Mouse (Mus musculus) midbrain, embryonic 13.5 days (tissue): ENCODE measurements at regions not wholly inside any gene's neighbourhood (a gene's known extent, or its start where the extent isn't known, plus 50 kb on each side); places are given as distances from the start of the nearest gene placed in this dataset.
"Not testable (repeated sequence)": the region's sequence is repeated elsewhere in the genome, so short reads cannot be mapped to it uniquely, and the experiment has no call there.

Experiments used
- ATAC-seq: fragments of 200-750 bp; cut with Nextera tagmentation; 2 replicates; pipeline ENCODE4 v1.8.0; 2017; ENCODE audit warnings: mild to moderate bottlenecking, moderate TSS enrichment, moderate library complexity
- H3K27ac ChIP-seq: fragments of 300-500 bp; sonication (generic); 2 replicates; pipeline ENCODE4 v1.5.1; 2015; ENCODE audit warnings: inconsistent platforms, mild to moderate bottlenecking, moderate library complexity
- H3K27me3 ChIP-seq: fragments of 300-500 bp; sonication (generic); 2 replicates; pipeline ENCODE4 v1.6.1; 2015; ENCODE audit warnings: mild to moderate bottlenecking, inconsistent platforms
- H3K36me3 ChIP-seq: fragments of 300-500 bp; sonication (generic); 2 replicates; pipeline ENCODE4 v1.6.1; 2015; ENCODE audit warnings: mild to moderate bottlenecking, inconsistent platforms
- H3K4me1 ChIP-seq: fragments of 300-500 bp; sonication (generic); replicated peaks from 2 replicates; pipeline ENCODE4 v1.6.1; 2015; ENCODE audit warnings: inconsistent platforms
- H3K4me2 ChIP-seq: fragments of 300-500 bp; sonication (generic); replicated peaks from 2 replicates; pipeline ENCODE4 v1.6.1; 2015; ENCODE audit warnings: moderate library complexity, mild to moderate bottlenecking, inconsistent platforms
- H3K4me3 ChIP-seq: fragments of 300-500 bp; sonication (generic); replicated peaks from 2 replicates; pipeline ENCODE4 v1.5.1; 2015; ENCODE audit warnings: mild to moderate bottlenecking, inconsistent platforms
- H3K9ac ChIP-seq: fragments of 300-500 bp; sonication (generic); replicated peaks from 2 replicates; pipeline ENCODE4 v1.6.1; 2015; ENCODE audit warnings: mild to moderate bottlenecking, inconsistent platforms
- H3K9me3 ChIP-seq: fragments of 300-500 bp; sonication (generic); 2 replicates; pipeline ENCODE4 v1.6.1; 2016; ENCODE audit warnings: mild to moderate bottlenecking, inconsistent platforms
- WGBS: fragments of 180-500 bp; shearing (Covaris S2); methylation state at CpG from one replicate; pipeline ENCODE4 v1.1.7; 2015; 5-methylcytosine and 5-hydroxymethylcytosine counted together

GRCm38 (mm10) chr14:48800857-48801256 lies 127.2 kb upstream of the Otx2 start:
- H3K4me3 ChIP-seq, result no peak overlapping the region; the same call in 1 of the 2 replicates
- peak; percentile 68 for ATAC-seq
- 7% methylated on average over 5 of the region's 5 CpGs for WGBS
- H3K9me3 ChIP-seq, result no peaks in the 10 kb centered on the region
- H3K27ac ChIP-seq, result no peak overlapping the region
- H3K4me2 ChIP-seq, result peak overlapping the region; percentile 44
- no peak overlapping the region for H3K9ac ChIP-seq
- H3K27me3 ChIP-seq, result 0 out of 2 replicates have a peak, but pooled peaks cover 3% of the 10 kb centered on the region
- peaks cover 27% of the 10 kb centered on the region for H3K4me1 ChIP-seq
- no peaks in the 10 kb centered on the region for H3K36me3 ChIP-seq

- Histone ChIP-seq H3K4me3 (no peak overlapping the region), H3K27me3 (0 out of 2 replicates have a peak, but pooled peaks cover 3% of the 10 kb centered on the region), H3K4me2 (peak overlapping the region; percentile 12; the same call in 1 of the 2 replicates), H3K9ac (no peak overlapping the region), H3K36me3 (no peaks in the 10 kb centered on the region), H3K27ac (no peak overlapping the region), H3K9me3 (no peaks in the 10 kb centered on the region), H3K4me1 (peaks cover 27% of the 10 kb centered on the region)
- WGBS, result 12% methylated on average over 4 of the region's 4 CpGs
- ATAC-seq, result no peak
Measured at GRCm38 (mm10) chr14:48800100-48800449, 126.5 kb upstream of the Otx2 start.

- WGBS, result 19% methylated on average over 10 of the region's 10 CpGs
- H3K27me3 ChIP-seq, result 0 out of 2 replicates have a peak, but pooled peaks cover 3% of the 10 kb centered on the region
- ATAC-seq, result 0 out of 2 replicates have a peak, but pooled peaks have one; percentile 44
- peak overlapping the region; percentile 12; the same call in 1 of the 2 replicates for H3K4me2 ChIP-seq
- no peak overlapping the region for H3K27ac ChIP-seq
- H3K4me3 ChIP-seq, result no peak overlapping the region
- no peaks in the 10 kb centered on the region for H3K9me3 ChIP-seq
- H3K9ac ChIP-seq, result no peak overlapping the region
- H3K36me3 ChIP-seq, result no peaks in the 10 kb centered on the region
- peaks cover 27% of the 10 kb centered on the region for H3K4me1 ChIP-seq
Measured at GRCm38 (mm10) chr14:48799442-48800099, 126.0 kb upstream of the Otx2 start.

- Histone ChIP-seq H3K9me3 (no peaks in the 10 kb centered on the region), H3K27ac (no peak overlapping the region), H3K27me3 (0 out of 2 replicates have a peak, but pooled peaks cover 4% of the 10 kb centered on the region), H3K9ac (no peak overlapping the region), H3K4me2 (no peak overlapping the region), H3K4me1 (no peaks in the 10 kb centered on the region), H3K4me3 (no peak overlapping the region), H3K36me3 (0 out of 2 replicates have a peak, but pooled peaks cover 2% of the 10 kb centered on the region)
- WGBS, result 88% methylated on average over 5 of the region's 5 CpGs
- no peak for ATAC-seq
Measured at GRCm38 (mm10) chr14:48791507-48791906, 117.9 kb upstream of the Otx2 start.

GRCm38 (mm10) chr14:48779327-48779726 lies 105.7 kb upstream of the Otx2 start:
- no peak overlapping the region for H3K4me2 ChIP-seq
- no peak overlapping the region for H3K27ac ChIP-seq
- 84% methylated on average over 1 of the region's 1 CpGs for WGBS
- H3K4me3 ChIP-seq, result no peak overlapping the region
- H3K9ac ChIP-seq, result no peak overlapping the region
- no peaks in the 10 kb centered on the region for H3K27me3 ChIP-seq
- no peaks in the 10 kb centered on the region for H3K4me1 ChIP-seq
- H3K36me3 ChIP-seq, result no peaks in the 10 kb centered on the region
- ATAC-seq, result no peak
- H3K9me3 ChIP-seq, result no peaks in the 10 kb centered on the region

- no peak for ATAC-seq
- WGBS, result 82% methylated on average over 9 of the region's 9 CpGs
Measured at GRCm38 (mm10) chr14:48770832-48771231, 97.2 kb upstream of the Otx2 start.

GRCm38 (mm10) chr14:48762691-48763090 lies 89.1 kb upstream of the Otx2 start:
- Histone ChIP-seq H3K36me3 (peaks cover 2% of the 10 kb centered on the region; the same call in 1 of the 2 replicates), H3K27ac (no peak overlapping the region), H3K27me3 (no peaks in the 10 kb centered on the region), H3K9me3 (no peaks in the 10 kb centered on the region), H3K4me1 (peaks cover 12% of the 10 kb centered on the region), H3K4me2 (no peak overlapping the region), H3K9ac (no peak overlapping the region), H3K4me3 (no peak overlapping the region)
- 88% methylated on average over 5 of the region's 5 CpGs for WGBS
- no peak for ATAC-seq

More at GRCm38 (mm10) chr14:48770832-48771231, 97.2 kb upstream of the Otx2 start:
- H3K9ac ChIP-seq, result no peak overlapping the region
- no peak overlapping the region for H3K4me3 ChIP-seq
- H3K27me3 ChIP-seq, result no peaks in the 10 kb centered on the region
- no peaks in the 10 kb centered on the region for H3K4me1 ChIP-seq
- H3K27ac ChIP-seq, result no peak overlapping the region
- H3K36me3 ChIP-seq, result no peaks in the 10 kb centered on the region
- no peaks in the 10 kb centered on the region for H3K9me3 ChIP-seq
- no peak overlapping the region for H3K4me2 ChIP-seq

- H3K4me2 ChIP-seq, result no peak overlapping the region
- H3K9ac ChIP-seq, result no peak overlapping the region
- 37% methylated on average over 7 of the region's 7 CpGs for WGBS
- H3K9me3 ChIP-seq, result no peaks in the 10 kb centered on the region
- H3K27me3 ChIP-seq, result no peaks in the 10 kb centered on the region
- peak overlapping the region; percentile 68 for H3K27ac ChIP-seq
- H3K36me3 ChIP-seq, result peaks cover 2% of the 10 kb centered on the region; the same call in 1 of the 2 replicates
- peaks cover 12% of the 10 kb centered on the region for H3K4me1 ChIP-seq
- H3K4me3 ChIP-seq, result no peak overlapping the region
- peak; percentile 74 for ATAC-seq
Measured at GRCm38 (mm10) chr14:48761002-48761648, 87.5 kb upstream of the Otx2 start.

- peaks cover 44% of the 10 kb centered on the region for H3K4me1 ChIP-seq
- not testable (repeated sequence) for H3K4me3 ChIP-seq, H3K27me3 ChIP-seq, ATAC-seq, H3K4me2 ChIP-seq, H3K9me3 ChIP-seq, H3K36me3 ChIP-seq, H3K27ac ChIP-seq, H3K9ac ChIP-seq
- WGBS, result 96% methylated on average over 5 of the region's 5 CpGs
Measured at GRCm38 (mm10) chr14:48755096-48755495, 81.5 kb upstream of the Otx2 start.

- Histone ChIP-seq H3K27me3 (no peaks in the 10 kb centered on the region), H3K27ac (peak overlapping the region; percentile 85), H3K4me3 (no peak overlapping the region), H3K4me1 (peaks cover 45% of the 10 kb centered on the region), H3K9ac (peak overlapping the region; percentile 12; the same call in 1 of the 2 replicates), H3K4me2 (peak overlapping the region; percentile 28), H3K36me3 (no peaks in the 10 kb centered on the region), H3K9me3 (no peaks in the 10 kb centered on the region)
- 4% methylated on average over 11 of the region's 11 CpGs for WGBS
- ATAC-seq, result peak; percentile 48
Measured at GRCm38 (mm10) chr14:48754080-48754720, 80.6 kb upstream of the Otx2 start.

GRCm38 (mm10) chr14:48753517-48754079 lies 80.0 kb upstream of the Otx2 start:
- peak; percentile 49 for ATAC-seq
- H3K27me3 ChIP-seq, result no peaks in the 10 kb centered on the region
- peak overlapping the region; percentile 28 for H3K4me2 ChIP-seq
- no peaks in the 10 kb centered on the region for H3K36me3 ChIP-seq
- 5% methylated on average over 10 of the region's 10 CpGs for WGBS
- peak overlapping the region; percentile 85 for H3K27ac ChIP-seq
- H3K9ac ChIP-seq, result peak overlapping the region; percentile 12; the same call in 1 of the 2 replicates
- no peaks in the 10 kb centered on the region for H3K9me3 ChIP-seq
- H3K4me3 ChIP-seq, result no peak overlapping the region
- peaks cover 45% of the 10 kb centered on the region for H3K4me1 ChIP-seq

GRCm38 (mm10) chr14:48753084-48753483 lies 79.5 kb upstream of the Otx2 start:
- H3K27ac ChIP-seq, result peak overlapping the region; percentile 85
- H3K4me3 ChIP-seq, result no peak overlapping the region
- H3K36me3 ChIP-seq, result no peaks in the 10 kb centered on the region
- 9% methylated on average over 7 of the region's 7 CpGs for WGBS
- peak; percentile 25; the same call in 1 of the 2 replicates for ATAC-seq
- no peaks in the 10 kb centered on the region for H3K9me3 ChIP-seq
- H3K9ac ChIP-seq, result no peak overlapping the region
- H3K4me2 ChIP-seq, result peak overlapping the region; percentile 28; the same call in 1 of the 2 replicates
- no peaks in the 10 kb centered on the region for H3K27me3 ChIP-seq
- peaks cover 45% of the 10 kb centered on the region for H3K4me1 ChIP-seq
